Mouse (Mus musculus): Measurements from ENCODE around the gene Ostc. TPM values are rescaled to one million over a fixed set of nuclear protein-coding genes. Genes with fewer than 3 reads are reported as not detected.

Ostc gene
- 250 and 259 TPM in 2 replicates for polyA plus RNA-seq (2016; fragmentation: Nextera tagmentation; extraction: Ambion mirVana)

- peak within 1 kb of the TSS; percentile 83 for H3K27ac ChIP-seq (replicated peaks)
- H3K9ac ChIP-seq (replicated peaks) = peak within 1 kb of the TSS; percentile 90
- under 1% methylated on average over 45 of the region's 45 CpGs for WGBS
- peaks cover 7% of the 10 kb centered on the region for H3K36me3 ChIP-seq
- peak; percentile 97 for ATAC-seq (ENCODE audit: low FRiP score, low read depth)
- no peaks in the 10 kb centered on the region for H3K27me3 ChIP-seq
- H3K4me2 ChIP-seq (replicated peaks) = peak within 1 kb of the TSS; percentile 78
- peaks cover 12% of the 10 kb centered on the region for H3K4me1 ChIP-seq
- peak within 1 kb of the TSS; percentile 70 for H3K4me3 ChIP-seq
- no peaks in the 10 kb centered on the region for H3K9me3 ChIP-seq
Observed at GRCm38 (mm10) chr3:130708967-130709924, at the start of gene Ostc. Gene Ostc, minus strand, starts transcription at chr3:130709444.

DNA sequence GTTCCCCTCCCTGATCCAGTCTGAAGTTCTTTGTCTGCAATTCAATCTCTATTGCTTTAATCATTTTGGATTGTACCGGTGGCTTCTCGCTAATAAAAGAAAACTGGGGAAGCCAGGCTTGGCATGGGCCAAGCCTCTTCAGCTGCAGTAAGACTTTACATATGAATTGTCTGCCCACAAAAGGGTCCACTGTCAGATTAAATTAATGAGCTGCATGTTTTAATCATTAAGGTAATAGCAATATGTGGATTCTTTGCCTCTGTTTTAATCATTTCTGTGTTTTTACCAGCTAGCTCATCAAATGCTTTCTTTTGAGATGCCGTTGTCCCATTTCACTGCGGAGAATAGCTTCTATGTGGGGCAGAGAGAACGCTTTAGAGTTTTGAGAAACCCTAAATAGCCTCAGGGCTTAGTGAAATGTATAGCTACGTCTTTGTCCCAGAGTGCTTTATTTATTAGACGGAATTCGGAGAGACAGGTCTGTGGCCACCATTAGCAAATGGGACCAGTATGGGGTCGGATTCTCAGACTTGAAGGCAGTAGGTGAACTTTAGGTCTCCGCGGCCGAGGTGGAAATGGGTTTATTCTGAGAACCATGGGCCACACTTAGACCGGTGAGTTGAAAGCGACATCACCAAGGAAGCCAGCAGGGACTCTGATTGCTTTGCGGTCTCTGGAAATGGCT is 49.1 kb upstream of the Ostc start:
- Histone ChIP-seq H3K4me1 (peaks cover 21% of the 10 kb centered on the region), H3K4me3 (no peak overlapping the region), H3K36me3 (no peaks in the 10 kb centered on the region), H3K9me3 (no peaks in the 10 kb centered on the region), H3K4me2 (replicated peaks) (peak overlapping the region; percentile 25), H3K9ac (replicated peaks) (no peak overlapping the region), H3K27me3 (no peaks in the 10 kb centered on the region), H3K27ac (replicated peaks) (peak overlapping the region; percentile 70)
- ATAC-seq (ENCODE audit: low FRiP score, low read depth) = peak; percentile 78
- WGBS = 40% methylated on average over 15 of the region's 15 CpGs

DNA sequence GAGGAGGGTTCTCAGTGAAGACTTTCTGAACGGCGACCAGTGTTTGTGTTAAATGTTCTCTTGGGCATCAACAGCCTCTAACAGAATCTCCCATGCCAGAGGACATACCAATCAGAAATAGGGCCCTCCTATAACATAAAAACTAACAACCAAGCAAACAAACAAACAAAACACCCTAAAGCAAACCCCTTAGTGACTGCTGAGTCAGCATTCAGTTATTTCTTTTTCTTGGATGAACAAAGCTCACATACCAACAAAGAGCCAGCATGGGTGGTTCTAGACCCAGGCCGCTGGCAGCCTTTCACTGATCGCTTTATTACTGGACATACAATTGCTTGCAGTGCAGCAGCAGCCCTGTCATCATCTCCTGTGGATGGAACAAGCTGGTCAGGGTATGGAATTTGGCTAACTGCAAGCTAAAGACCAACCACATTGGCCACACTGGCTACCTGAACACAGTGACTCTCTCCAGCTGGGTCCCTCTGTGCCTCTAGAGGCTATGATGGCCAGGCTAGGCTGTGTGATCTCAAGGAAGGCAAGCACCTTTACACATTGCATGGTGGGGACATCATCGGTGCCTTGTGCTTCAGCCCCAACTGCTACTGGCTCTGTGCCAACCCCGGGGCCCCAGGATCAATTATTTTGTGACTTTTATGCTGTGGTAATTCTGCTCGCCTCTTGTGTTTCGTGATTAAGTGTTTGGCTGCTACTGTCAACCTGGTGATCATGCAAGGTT is 48.0 kb upstream of the Ostc start:
- peak overlapping the region; percentile 25 for H3K4me2 ChIP-seq (replicated peaks)
- ATAC-seq (ENCODE audit: low FRiP score, low read depth) = peak; percentile 41; the same call in 1 of the 2 replicates
- peak overlapping the region; percentile 70 for H3K27ac ChIP-seq (replicated peaks)
- H3K9me3 ChIP-seq = no peaks in the 10 kb centered on the region
- peaks cover 21% of the 10 kb centered on the region for H3K4me1 ChIP-seq
- no peak overlapping the region for H3K9ac ChIP-seq (replicated peaks)
- no peaks in the 10 kb centered on the region for H3K36me3 ChIP-seq
- no peaks in the 10 kb centered on the region for H3K27me3 ChIP-seq
- 77% methylated on average over 8 of the region's 8 CpGs for WGBS
- no peak overlapping the region for H3K4me3 ChIP-seq

DNA sequence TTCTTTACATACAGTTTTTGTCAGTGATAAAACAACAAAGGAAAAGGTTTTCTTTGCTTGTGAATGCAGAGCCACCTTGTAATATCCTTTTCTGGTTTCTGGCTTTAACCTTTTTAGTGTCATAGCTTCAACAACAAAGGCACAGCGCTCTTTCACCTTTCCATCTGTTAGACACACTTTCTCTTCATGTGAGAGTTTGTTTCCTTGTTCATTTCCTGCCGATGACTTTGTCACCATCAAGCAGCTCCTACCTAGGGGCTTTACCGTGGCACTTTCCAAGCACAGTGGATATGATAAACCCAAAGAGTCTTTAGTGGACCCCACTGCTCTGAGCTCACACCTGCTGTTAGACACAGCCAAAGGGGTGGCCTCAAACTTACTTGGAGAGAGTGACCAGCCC is 40.0 kb upstream of the Ostc start:
- 84% methylated on average over 3 of the region's 3 CpGs for WGBS
- no peak for ATAC-seq (ENCODE audit: low FRiP score, low read depth)
- Histone ChIP-seq H3K4me2 (replicated peaks) (no peak overlapping the region), H3K9me3 (no peaks in the 10 kb centered on the region), H3K27me3 (no peaks in the 10 kb centered on the region), H3K9ac (replicated peaks) (no peak overlapping the region), H3K36me3 (no peaks in the 10 kb centered on the region), H3K4me1 (peaks cover 16% of the 10 kb centered on the region), H3K27ac (replicated peaks) (no peak overlapping the region), H3K4me3 (no peak overlapping the region)

DNA sequence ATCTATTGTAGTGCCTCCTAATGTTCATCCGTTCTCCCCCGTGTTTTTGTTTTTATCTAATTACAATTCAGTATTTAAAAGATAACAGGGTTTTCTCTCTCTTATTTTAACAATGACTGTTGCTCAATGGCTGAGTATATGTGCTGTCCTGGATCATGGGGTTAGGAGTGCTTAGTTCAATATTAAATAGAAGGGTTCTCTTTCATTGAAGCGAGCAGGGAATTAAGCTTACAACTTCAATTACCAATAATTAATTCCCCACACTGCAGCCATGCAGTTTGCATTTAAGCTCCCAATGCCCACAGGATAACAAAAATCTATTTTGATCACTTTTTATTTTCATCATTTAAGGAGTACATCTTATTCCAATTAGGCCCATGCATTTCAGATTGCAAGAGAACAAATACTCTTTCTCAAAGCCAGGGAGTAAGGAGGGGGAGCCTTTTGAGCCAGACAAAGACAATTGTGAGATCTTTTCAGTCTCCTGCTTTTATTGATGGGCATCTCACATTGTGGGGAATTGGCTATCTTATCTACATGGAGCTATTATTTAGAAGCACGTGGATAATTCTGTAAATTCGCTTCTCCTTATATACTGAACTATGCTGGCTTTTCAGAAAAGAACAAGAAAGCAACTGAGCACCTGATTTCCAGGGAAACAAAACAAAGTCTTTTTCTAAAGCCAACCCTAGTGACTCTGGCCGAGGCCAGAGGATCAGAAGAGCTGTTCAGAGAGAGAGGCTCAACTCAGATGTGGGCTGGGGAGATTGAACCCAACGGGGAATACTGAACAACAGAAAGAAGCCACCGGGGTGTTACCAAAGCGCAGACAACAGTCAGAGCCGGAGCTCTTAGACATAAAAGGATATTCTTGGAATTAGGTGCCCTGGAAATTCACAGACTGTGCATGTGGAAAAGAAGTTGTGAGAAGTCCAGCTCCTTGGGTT is 37.7 kb upstream of the Ostc start:
- H3K27ac ChIP-seq (replicated peaks) = peak overlapping the region; percentile 50
- H3K4me1 ChIP-seq = peaks cover 16% of the 10 kb centered on the region
- H3K36me3 ChIP-seq = no peaks in the 10 kb centered on the region
- 0 out of 2 replicates have a peak, but pooled peaks have one; percentile 19 for ATAC-seq (ENCODE audit: low FRiP score, low read depth)
- H3K4me2 ChIP-seq (replicated peaks) = no peak overlapping the region
- no peak overlapping the region for H3K9ac ChIP-seq (replicated peaks)
- H3K4me3 ChIP-seq = no peak overlapping the region
- WGBS = 29% methylated on average over 10 of the region's 10 CpGs
- no peaks in the 10 kb centered on the region for H3K27me3 ChIP-seq
- no peaks in the 10 kb centered on the region for H3K9me3 ChIP-seq

- ATAC-seq (ENCODE audit: low FRiP score, low read depth) = peak; percentile 74
- Histone ChIP-seq H3K4me1 (peaks cover 11% of the 10 kb centered on the region), H3K9me3 (no peaks in the 10 kb centered on the region), H3K9ac (replicated peaks) (no peak overlapping the region), H3K4me3 (no peak overlapping the region), H3K27ac (replicated peaks) (no peak overlapping the region), H3K36me3 (no peaks in the 10 kb centered on the region), H3K4me2 (replicated peaks) (no peak overlapping the region), H3K27me3 (no peaks in the 10 kb centered on the region)
- WGBS = 49% methylated on average over 21 of the region's 21 CpGs
Observed at GRCm38 (mm10) chr3:130737652-130738361, 28.6 kb upstream of the Ostc start.

- H3K4me1 ChIP-seq = peaks cover 11% of the 10 kb centered on the region
- no peaks in the 10 kb centered on the region for H3K9me3 ChIP-seq
- no peak for ATAC-seq (ENCODE audit: low FRiP score, low read depth)
- H3K9ac ChIP-seq (replicated peaks) = no peak overlapping the region
- H3K27me3 ChIP-seq = no peaks in the 10 kb centered on the region
- H3K27ac ChIP-seq (replicated peaks) = peak overlapping the region; percentile 47; the same call in 1 of the 2 replicates
- H3K36me3 ChIP-seq = no peaks in the 10 kb centered on the region
- no peak overlapping the region for H3K4me3 ChIP-seq
- no peak overlapping the region for H3K4me2 ChIP-seq (replicated peaks)
- 49% methylated on average over 4 of the region's 4 CpGs for WGBS
Observed at GRCm38 (mm10) chr3:130736758-130737157, 27.5 kb upstream of the Ostc start.

GRCm38 (mm10) chr3:130730189-130730653 is 21.0 kb upstream of the Ostc start, which contains the start of gene Rpl34:
Gene Rpl34, minus strand, starts transcription at chr3:130730398.
- Histone ChIP-seq H3K36me3 (peaks cover 36% of the 10 kb centered on the region), H3K4me2 (replicated peaks) (peak within 1 kb of the TSS; percentile 72), H3K27me3 (no peaks in the 10 kb centered on the region), H3K4me1 (peaks cover 21% of the 10 kb centered on the region), H3K27ac (replicated peaks) (peak within 1 kb of the TSS; percentile 91), H3K9ac (replicated peaks) (peak within 1 kb of the TSS; percentile 89), H3K4me3 (peak within 1 kb of the TSS; percentile 89), H3K9me3 (no peaks in the 10 kb centered on the region)
- peak; percentile 99 for ATAC-seq (ENCODE audit: low FRiP score, low read depth)
- under 1% methylated on average over 45 of the region's 45 CpGs for WGBS

DNA sequence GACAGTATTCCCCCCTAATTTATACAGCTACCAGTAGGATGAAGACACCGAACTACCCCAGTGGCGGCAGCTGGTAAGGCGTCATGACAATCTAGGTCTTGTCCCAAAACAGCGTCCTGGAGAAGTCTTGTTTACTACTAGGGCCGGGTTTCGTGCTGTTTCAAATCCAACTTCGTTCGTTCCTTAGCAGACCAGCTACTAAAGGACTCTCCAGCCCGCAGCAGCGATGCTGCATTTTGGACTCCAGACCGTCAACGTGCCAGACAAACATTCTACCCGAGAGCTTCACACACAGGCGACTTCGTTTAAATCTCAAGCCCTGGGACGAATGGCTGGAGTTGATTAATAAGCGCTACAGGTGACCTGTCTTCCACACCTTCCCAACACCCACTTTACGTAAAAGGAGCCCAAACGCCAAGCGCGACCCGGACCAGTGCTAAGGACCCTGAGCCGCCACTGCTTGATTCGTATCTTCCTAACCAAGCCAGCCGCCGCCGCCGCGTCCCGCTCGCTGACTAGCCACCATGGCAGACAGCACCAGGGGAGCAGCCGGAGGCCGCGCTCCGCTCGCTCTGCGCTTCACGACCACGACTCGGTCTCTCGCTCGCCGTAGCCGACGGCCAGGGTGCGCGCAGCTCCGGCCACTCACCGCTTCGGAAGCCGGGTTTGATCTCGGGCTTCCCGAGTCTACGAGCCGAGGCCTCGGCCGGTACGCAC is 20.4 kb upstream of the Ostc start:
- WGBS = under 1% methylated on average over 58 of the region's 58 CpGs
- peaks cover 21% of the 10 kb centered on the region for H3K4me1 ChIP-seq
- peak overlapping the region; percentile 91 for H3K27ac ChIP-seq (replicated peaks)
- peak overlapping the region; percentile 72 for H3K4me2 ChIP-seq (replicated peaks)
- H3K9ac ChIP-seq (replicated peaks) = peak overlapping the region; percentile 89
- ATAC-seq (ENCODE audit: low FRiP score, low read depth) = no peak; the same call in 1 of the 2 replicates
- H3K4me3 ChIP-seq = peak overlapping the region; percentile 89
- peaks cover 36% of the 10 kb centered on the region for H3K36me3 ChIP-seq
- no peaks in the 10 kb centered on the region for H3K27me3 ChIP-seq
- no peaks in the 10 kb centered on the region for H3K9me3 ChIP-seq

- H3K4me3 ChIP-seq = no peak overlapping the region
- no peaks in the 10 kb centered on the region for H3K27me3 ChIP-seq
- H3K36me3 ChIP-seq = peaks cover 36% of the 10 kb centered on the region
- H3K27ac ChIP-seq (replicated peaks) = no peak overlapping the region
- H3K9me3 ChIP-seq = no peaks in the 10 kb centered on the region
- 89% methylated on average over 4 of the region's 4 CpGs for WGBS
- no peak overlapping the region for H3K4me2 ChIP-seq (replicated peaks)
- H3K9ac ChIP-seq (replicated peaks) = no peak overlapping the region
- peaks cover 21% of the 10 kb centered on the region for H3K4me1 ChIP-seq
- ATAC-seq (ENCODE audit: low FRiP score, low read depth) = no peak
Observed at GRCm38 (mm10) chr3:130727676-130728075, 18.4 kb upstream of the Ostc start.

Data from midbrain, embryonic 12.5 days (tissue).